Mouse (Mus musculus) hindlimb bud, embryonic 11.5 days (tissue): Measurements from ENCODE around the gene Gm45233.

Source experiments
- DNase-seq: peaks from one replicate; pipeline ENCODE4 v3.0.0-alpha.2; 2012; ENCODE audit warnings: low read depth, low spot score; ENCODE audit errors: extremely low spot score

The Gm45233 gene

DNA sequence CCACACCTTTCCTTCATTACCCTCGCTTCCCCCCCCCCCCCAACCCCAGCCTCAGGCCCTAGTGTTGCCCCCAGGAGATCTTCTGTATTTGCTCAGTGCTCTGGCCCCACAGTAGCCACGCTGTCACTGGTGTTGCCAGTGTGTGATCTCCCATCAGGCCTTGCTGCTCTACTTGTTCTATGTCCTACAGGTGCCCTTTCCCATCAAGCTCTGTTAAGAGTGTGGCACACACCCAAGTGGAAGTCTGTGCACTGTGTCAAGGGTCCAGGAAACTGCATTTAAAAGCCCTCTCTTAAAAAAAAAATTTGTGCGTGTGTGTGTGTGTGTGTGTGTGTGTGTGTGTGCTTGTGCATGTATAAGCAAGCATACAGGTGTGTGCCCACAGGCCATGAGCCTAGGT, 4.3 kb downstream of the Gm45233 start:
- no peak for DNase-seq

DNA sequence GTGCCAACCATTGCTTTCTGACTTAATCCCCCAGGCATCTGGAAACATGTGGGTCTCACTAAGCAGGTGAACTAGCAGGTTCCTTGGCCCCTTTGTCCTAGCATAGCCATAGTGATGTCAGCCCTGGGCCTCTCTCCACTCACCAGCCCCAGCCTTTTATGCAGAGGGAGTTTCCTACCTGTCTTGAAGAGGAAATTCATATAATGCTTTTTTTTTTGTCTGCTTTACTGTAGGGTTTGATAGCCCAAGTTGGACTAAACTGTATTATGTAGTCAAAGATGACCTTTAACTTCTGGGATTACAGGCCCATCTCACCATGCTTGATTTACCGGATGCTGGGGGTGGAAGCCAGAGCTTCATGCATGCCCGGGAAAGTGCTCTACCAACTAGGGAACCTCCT, 5.9 kb downstream of the Gm45233 start:
- DNase-seq = no peak

DNA sequence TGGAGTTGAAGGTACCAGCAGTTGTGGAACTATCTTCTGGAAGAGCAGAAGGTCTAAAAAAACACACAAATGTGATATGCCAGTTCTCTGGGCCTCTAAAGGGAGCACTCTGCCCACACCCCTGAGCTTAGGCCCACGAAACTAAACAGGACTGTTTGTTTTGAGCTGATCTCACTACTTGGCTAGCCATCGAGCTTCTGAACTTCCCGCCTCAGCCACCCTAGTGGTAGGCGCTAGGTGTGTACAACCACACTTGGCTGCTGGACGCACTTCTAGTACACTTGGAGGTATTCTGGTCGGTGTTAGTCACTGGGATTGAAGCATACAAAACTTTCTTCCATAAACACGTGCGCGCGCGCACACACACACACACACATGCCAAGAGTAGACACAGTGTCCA, 7.8 kb downstream of the Gm45233 start:
- no peak for DNase-seq

DNA sequence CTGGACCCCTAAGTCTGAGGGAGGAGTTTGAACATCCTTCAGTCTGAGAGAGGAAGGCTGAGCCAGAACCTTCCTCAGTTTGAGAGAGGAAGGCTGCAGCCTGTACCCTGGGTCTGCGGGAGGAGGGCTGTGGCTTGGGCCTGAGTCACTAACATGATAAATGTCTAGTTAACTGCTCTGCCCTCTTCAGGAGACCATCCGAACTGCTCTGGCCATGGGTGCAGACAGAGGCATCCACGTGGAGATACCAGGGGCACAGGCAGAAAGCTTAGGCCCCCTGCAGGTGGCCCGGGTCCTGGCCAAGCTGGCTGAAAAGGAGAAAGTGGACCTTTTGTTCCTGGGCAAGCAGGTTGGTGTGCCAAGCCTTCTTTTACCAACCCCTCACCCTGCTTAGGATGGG, 8.7 kb downstream of the Gm45233 start:
- DNase-seq = no peak

DNA sequence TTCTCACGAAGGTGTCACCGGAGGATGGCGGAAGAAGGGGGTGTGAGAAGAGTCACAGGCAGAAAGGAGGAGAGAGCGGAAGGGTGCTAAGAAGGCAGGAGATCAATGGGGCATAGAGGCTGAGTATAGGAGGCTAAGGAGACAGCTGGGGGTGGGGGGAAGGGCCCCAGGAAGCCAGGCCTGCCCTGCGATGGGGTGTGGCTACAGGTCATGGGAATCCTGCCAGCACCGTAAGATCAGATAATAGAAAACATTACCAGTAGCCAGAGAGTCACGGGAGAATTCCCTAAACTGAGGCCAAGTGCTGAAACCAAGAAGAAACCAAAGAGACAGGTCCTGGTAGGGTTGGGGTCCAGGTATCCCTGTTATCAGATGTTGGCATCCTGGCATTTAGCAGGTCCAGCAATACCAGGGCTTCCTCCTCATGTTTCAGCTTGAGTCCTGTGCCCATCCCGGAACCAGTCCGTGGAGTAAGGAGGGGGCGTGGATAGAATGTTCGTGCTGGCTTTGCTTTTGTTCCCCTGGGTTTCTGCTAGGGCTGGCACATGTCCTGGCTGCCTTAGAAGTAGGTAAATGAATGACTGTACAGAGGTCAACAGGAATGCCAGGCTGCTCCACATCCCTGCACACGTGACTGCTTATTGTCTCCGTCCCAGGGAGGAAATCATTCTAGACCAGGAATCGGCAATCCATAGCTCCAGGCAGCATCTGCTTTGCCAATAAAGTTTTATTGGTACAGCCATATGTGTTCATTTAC, 9.8 kb downstream of the Gm45233 start:
- DNase-seq = no peak

DNA sequence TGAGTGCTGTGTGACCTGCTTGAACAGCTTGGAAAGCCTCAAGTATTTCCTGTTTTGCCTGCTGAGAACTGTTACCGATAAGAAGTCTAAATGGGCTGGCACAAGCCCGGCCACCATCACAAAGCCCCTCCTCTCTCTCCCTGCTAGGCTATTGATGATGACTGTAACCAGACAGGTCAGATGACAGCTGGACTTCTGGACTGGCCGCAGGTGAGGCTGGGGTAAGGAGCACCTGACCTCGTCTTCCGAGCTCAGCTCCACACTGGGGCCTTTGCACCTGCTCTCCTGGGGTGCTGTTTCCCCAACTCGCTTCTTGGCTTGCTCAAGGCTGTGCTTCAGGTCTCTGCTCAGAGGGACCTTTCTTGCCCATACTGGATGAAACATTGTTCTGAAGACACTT, 10.4 kb downstream of the Gm45233 start:
- no peak for DNase-seq

DNA sequence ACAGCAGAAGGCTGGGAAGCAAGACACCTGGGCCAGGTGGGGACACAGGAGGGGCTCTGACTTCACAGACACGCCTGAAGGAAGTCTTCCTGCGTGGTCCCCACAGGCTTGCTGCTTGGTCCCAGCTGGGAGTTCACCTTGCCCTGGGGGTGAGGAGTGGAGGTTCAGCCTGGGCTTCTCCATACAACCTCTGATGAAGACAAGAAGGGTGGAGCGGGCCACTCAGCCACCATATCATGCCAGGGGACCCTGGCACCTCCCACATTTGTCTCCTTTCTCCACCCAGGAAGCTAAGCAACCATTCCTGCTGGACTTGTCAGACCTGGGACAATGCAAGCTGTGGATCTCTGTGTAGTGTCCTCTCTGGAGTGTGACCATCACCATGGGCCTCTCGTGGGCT, 18.9 kb downstream of the Gm45233 start, which contains the start of gene Vsig10l:
Gene Vsig10l (plus strand): TSS at position 301 of the 400 bp plus-strand sequence.
- DNase-seq = no peak

DNA sequence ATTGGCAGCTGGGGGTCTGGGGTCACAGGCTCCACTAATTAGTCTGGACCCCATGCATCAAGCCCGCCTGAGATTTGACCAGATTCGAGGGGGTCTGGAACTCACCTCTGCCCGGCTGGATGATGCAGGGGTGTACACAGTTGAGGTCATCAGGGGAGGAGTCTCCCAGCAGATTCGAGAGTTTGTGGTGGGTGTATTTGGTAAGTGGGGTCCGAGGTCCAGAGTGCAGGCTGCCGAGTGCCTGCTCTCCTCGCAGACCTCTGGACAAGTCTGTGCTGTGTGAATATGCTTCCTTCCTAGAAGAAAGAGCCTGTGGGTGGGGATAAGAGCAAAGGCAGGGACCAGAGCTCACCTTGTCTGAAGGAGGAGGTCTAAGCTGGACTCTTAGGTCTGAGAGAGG, 20.0 kb downstream of the Gm45233 start:
- DNase-seq = no peak

DNA sequence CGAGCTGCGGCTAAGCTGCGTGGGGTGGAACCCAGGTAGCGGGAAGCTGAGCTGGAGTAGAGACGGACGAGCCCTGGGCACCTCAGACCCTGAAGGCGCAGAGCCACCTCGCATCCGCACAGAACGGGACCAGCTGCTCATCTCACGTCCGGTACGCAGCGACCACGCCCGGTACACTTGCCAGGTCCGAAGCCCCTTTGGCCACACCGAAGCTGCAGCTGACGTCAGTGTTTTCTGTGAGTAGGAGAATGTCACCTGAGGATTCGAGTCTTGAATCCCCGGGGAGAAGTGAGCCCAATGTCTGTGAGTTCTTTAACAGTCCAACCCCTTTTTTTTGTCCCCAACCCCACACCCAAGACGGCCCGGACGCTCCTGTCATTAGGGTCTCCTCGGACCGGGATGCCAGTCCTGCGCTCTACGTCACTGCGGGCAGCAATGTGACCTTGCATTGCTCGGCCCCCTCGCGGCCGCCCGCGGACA, 21.0 kb downstream of the Gm45233 start:
- DNase-seq = no peak

DNA sequence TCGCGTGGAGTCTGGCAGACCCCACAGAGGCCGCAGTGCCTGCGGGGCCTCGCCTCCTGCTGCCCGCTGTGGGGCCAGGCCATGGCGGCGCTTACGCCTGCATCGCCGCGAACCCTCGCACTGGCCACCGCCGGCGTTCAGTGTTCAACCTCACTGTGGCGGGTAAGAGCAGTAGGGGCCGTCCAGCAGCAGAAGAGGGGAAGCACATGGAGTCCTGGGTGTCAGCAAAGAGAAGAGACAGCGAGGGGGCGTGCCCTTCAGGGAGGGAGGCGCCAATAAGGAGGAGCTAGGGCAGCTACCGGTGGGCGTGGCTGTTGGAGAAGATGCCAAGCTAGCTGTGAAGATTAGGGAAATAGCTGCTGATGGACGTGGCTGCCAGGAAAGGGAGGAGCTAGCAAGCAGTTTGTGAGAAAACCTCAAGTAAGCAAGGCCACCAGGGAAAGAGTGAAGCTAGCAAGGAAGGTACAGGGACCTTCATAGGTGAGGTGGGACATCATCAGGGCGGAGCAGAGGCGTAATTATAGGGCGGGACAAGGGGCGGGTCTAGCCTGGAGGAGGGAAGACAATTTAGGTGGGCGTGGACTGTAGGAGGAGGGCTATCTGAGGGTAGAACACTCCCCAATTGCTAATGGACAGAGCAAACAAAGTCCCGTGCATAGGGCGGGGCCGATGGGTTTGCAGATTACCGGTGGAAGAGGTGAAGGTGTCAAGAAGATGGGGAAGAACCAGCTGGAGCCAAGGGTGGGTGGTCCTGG, 21.6 kb downstream of the Gm45233 start:
- peak; percentile 26 for DNase-seq

DNA sequence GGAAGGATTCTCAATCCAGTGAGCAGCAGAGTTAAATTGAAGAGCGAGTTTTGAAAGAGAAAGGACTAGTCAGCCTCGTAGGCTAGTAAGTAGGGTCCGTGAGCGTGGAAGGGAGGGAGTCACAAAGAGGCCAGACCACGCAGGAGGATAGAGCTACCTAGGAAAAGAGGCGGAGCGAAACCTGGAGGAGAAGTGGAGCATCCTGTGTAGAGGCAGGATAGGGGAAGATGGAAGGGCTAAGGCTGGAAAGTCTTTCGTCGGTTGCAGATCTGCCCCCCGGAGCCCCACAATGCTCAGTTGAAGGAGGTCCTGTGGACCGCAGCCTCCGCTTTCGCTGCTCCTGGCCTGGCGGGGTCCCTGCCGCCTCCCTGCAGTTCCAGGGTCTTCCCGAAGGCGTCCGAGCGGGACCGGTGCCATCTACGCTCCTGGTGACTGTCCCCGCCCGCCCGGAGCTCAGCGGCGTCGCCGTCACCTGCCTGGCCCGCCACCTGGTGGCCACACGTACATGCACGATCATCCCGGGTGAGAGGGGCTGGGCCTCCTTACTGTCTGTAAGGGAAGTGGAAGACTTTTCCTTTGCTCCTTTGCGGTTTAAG, 22.3 kb downstream of the Gm45233 start:
- DNase-seq = no peak

DNA sequence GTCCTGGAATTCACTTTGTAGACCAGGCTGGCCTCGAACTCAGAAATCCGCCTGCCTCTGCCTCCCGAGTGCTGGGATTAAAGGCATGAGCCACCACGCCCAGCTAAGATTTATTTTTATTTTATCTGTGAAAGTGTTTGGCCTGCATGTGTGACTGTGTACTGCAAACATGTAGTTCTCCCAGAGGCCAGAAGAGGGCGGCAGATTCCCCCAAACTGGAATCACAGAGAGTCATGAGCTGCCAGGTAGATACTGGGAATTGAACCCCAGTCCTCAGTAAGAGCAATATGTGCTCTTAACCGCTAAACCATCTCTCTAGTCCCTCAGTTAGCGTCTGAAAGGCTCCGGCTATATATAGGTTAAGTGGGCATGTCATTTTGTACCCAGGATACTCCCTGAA, 26.4 kb downstream of the Gm45233 start:
- no peak for DNase-seq

DNA sequence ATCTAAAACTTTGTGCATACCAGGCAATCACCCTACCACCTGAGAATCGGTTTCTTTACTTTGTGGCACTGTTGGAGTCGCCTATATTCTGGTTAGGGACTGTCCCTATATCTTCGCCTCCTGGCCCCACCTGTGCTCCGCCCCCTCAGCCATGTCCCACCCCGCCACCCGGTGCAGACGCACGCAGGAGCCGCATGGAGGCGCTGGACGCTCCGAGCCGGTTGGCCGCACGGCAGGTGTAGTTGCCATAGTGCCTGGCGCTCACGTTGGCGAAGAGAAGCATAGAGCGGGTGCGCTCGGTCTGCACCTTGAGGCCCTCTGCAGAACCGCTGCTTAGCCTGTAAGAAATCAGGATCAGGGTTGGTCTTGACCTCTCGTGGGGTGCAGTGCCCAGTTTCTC, 31.8 kb downstream of the Gm45233 start:
- no peak for DNase-seq

DNA sequence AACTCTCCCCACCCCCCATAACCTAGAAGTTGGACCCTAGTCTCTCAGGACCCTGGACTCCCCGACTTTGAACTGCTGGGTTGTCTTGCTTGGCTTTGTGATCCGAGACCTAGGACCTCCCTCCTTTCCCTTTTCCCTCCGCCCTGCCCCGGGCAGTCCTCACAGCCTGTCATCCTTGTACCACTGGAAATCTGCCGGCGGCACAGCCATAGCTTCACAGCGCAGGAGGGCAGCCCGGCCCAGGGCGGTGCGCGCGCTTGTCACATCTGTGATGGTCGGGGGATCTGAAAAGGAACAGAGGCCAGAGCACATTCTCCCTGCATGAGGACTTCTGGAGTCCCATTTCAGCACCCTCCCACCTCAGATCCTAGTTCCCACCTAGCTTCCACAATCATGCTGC, 32.4 kb downstream of the Gm45233 start:
- DNase-seq = no peak

DNA sequence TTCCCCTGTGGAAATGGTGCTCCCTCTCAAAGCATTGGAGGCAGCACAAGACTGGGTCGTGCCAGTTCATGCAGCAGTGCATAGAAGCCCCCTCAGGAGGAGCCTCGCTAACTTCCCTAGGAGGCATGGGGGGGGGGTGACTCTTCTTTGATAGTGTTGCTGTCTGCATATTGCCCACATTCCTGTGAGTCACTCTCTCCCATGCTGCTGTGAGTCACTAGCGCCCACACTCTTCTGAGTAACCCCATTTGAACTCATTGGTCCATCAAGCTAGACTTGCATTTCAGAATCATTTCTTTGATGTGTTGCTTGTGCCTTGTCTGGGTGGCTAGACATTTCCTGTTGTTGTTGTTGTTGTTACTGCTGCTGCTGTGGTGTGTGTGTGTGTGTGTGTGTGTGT, 37.3 kb downstream of the Gm45233 start:
- DNase-seq = no peak

DNA sequence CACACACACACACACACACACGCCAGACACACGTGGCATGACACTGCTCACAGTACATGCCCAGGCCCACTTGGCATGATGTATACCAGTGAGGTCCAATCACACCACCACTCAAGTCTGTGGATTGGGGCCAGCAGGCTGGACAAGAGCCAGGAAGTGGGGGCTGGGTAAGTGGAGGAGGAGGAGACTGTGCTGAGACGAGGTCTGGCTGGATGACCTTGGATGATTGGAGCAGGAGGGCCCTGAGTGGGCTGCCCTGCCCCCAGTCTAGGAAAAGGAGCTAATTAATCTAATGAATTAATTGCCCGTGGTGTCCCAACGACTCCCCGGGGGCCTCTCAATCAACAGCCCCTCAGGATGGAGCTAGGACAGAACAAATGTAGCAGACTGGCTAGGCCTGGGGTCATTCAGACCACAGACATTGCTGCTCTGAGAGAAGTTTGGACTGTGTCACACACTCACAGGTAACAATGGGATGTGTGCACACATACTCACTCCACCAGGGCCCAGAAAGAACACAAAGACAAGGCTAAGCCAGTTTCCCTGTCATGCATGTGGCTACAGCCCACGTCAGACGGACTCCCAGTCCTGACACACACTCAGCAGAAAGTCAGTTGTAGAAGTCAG, 38.3 kb downstream of the Gm45233 start:
- no peak for DNase-seq

DNA sequence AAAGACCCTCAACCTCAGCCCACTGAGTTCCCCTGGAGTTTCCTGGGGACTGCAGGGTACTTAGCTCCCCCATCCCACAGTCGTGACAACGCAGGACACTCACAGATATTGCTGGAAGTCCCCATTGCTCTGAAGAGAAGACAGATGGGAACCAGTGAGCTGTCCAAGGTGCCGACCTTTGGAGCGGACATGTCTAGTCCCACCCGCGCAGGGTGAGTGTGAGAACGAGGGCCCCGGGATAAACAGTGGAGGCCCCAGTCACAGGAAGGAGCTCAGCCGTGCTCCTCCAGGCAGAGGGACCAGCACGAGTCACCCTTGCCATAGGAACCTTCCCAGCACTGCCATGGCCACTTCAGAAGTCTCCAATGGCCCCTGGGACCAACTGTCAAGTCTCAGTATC, 39.3 kb downstream of the Gm45233 start:
- DNase-seq = no peak

DNA sequence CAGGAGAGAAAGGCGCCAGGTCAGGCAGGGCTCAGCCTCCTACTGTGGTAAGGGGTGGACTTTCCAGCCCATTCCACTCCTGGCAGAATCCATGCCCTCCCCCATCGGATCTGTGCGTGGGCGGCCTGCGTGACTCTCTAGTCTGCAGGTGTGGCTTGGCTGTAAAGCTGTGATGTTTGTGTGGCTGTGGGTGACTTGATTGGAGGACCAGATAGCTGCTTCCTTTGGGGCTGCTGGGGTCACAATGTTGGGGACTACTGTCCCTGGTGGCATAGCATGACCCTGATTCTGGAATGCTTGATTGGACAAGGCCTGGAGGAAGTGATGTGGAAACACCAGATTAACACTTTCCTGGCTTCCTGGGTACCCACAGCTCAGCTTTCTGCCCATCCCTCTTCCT, 44.7 kb downstream of the Gm45233 start:
- DNase-seq = no peak

DNA sequence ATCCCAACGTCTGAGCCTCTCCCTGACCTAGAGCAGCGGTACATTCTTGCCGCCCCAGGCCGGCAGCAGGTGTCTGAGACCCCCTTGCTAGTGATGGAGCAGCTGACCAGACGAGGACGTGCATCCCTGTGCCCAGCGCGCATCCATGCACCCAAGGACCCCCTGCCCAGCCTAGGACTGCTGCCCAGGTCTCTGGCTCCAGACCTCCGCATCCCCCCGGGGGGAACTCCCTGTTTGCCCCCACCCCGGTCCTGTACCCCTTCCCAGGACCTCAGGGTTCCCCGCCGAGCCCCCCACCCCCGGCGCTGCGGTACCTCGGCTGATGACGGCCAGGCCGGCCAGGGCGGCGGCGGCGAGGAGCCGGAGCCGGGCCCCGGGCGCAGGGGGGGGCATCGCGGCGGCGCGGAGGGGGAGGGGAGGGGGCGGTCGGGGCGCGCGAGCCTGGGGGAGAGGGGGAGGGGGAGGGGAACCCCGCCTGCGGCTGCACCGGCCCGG, 45.8 kb downstream of the Gm45233 start, which contains the start of gene Iglon5:
Gene Iglon5 (minus strand): TSS at position 445 of the 495 bp plus-strand sequence.
- no peak for DNase-seq

DNA sequence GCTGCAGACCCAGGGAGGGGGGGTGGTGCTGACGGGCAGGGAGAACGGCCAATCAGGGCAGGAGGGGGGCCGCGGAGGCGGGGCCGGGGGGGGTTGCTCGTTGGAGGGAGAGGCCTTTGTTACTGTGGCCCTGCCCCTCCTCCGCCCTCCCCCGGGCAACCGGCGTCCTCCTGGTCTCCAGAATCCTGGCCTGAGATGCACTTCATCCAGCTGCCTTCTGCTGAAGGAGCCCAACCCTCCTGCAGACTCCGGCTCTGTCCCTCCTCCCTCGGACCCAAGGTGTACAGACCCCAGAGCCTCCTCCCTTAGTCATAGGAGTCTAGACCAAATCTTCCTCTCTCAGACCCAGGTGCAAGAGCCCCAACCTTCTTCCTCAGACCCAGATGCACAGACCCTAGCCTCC, 46.3 kb downstream of the Gm45233 start:
- no peak for DNase-seq

DNA sequence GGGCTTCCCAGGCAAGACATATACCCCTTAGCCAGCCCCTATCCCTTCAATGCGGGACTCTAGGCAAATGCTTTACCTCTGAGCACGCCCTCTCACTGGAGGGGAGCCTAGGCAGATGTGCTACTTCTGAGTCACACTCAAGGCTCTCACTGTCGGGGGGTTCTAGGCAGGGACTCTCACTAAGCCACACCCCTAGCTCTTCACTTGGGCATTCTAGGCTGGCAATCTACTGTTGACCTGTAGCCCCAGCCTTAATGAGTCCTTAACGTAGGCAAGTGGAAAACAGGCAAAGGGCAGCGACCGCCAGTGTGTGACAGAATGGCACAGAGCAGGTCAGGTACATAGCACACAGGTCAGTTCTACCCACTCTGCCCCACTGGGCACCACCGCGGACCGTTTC, 46.9 kb downstream of the Gm45233 start:
- no peak for DNase-seq
